Mouse (Mus musculus): ENCODE results near the gene Bclaf3.

DNA sequence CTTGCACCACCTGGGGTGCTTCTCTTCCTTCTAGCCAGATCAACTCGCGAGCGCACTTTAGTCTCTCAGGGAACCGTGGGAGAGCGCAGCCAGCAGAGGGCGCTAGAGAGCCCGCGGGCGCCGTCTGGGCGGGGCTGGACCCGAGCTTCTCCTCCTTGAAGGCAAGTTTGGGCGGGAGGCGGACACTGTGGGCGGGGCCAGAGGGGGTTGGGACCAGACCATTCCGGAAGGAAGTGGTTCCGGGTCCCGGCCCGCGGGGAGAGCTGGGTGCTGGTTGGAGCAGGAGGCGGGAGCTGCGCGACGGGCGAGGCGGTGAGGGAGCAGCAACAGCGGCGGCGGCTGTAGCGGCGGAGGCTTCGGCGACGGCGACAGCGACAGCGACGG is 5.9 kb downstream of the Bclaf3 start:
- TF ChIP-seq CTCF (IDR thresholded peaks at IDR 0.05; ENCODE audit: low read depth) (peak; percentile 94), EP300 (optimal IDR thresholded peaks at IDR 0.05) (no peak)
